Mouse (Mus musculus): ENCODE results near the gene Nans. TPM values are rescaled to one million over a fixed set of nuclear protein-coding genes. Genes with fewer than 3 reads are reported as not detected.

Gene Nans
- polyA plus RNA-seq, 1 experiment from 2014 or later, result 48.2 TPM

DNA sequence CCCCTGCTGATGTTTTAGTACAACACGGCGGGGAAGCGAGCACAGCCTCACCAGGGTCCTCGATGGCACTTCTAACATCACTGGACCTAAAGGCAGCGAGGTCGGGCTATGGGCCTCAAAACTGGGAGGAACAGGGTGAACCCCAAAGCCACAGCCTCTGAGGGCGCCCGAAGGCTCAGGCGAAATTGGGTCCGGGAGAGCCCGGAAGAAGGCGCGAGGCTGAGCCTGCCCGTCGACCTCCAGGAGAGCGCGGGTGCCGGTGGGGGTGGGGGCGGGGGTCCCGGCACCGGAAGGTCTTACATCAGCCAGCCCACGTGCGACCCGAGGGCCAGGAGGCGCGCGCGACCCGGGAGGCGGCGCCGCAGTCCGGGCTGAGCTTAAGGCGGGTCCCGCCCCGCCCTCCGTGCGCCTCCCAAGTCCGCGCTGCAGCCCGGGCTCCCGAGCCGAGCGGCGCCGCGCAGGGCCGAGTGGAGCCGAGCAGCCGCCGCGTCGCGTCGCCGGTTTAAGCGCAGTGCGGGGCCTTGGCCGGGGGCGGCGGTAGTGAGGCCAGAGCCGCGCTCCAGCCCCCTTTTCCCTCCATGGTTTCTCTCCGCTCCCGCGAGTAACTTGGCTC, 38.4 kb upstream of the Nans start, which contains the start of gene Anp32b:
TSS of gene Anp32b (plus strand) at position 384 of the 613 bp plus-strand sequence.
- TF ChIP-seq CTCF (IDR thresholded peaks at IDR 0.05) (peak; percentile 72), EP300 (IDR thresholded peaks at IDR 0.05) (no peak)
- WGBS, result 4% methylated on average over 36 of the region's 66 CpGs
- peak; percentile 96 for DNase-seq (ENCODE audit: low spot score)
- Histone ChIP-seq H3K4me3 (ENCODE audit: low read depth, low read length) (peak within 1 kb of the TSS; percentile 88), H3K27me3 (replicated peaks; ENCODE audit: insufficient read depth, low read length) (no peaks in the 10 kb centered on the region), H3K4me1 (ENCODE audit: insufficient read depth, low read depth, low read length) (peaks cover 27% of the 10 kb centered on the region; the same call in 1 of the 2 replicates), H3K9me3 (ENCODE audit: low read length) (no peaks in the 10 kb centered on the region), H3K4me2 (replicated peaks; ENCODE audit: low read depth, low read length) (peak within 1 kb of the TSS; percentile 70), H3K9ac (replicated peaks; ENCODE audit: low read depth) (peak within 1 kb of the TSS; percentile 67), H3K36me3 (ENCODE audit: insufficient read depth, low read length) (no peaks in the 10 kb centered on the region), H3K27ac (ENCODE audit: low read length) (peak within 1 kb of the TSS; percentile 95)
- peak; percentile 94 for ATAC-seq

DNA sequence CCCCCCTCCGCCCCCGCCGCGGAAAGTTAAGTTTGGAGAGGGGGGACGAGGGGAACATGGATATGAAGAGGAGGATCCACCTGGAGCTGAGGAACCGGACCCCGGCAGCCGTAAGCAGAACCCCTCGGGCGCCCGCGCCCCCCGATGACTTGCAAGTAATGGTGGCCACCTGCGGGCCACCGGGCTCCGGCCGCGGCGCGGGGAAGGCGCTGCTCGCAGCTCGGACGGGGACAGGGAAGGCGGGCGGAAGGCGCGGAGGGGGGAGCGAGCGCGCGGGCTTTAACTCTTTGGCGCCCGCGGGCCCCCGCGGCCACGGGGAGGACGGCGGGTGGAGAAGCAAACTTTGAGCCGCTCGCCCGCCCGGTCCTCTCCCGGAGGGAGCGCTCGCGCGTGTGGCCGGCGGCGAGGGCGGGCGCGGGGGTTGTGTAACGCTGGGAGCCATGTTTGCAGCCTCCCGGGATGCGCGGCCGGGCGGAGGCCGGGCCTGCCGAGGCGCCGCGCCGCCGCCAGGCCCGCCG, 37.7 kb upstream of the Nans start:
- Histone ChIP-seq H3K4me1 (ENCODE audit: insufficient read depth, low read depth, low read length) (peaks cover 32% of the 10 kb centered on the region; the same call in 1 of the 2 replicates), H3K27ac (ENCODE audit: low read length) (peak overlapping the region; percentile 95), H3K9me3 (ENCODE audit: low read length) (no peaks in the 10 kb centered on the region), H3K4me2 (replicated peaks; ENCODE audit: low read depth, low read length) (peak overlapping the region; percentile 70), H3K27me3 (replicated peaks; ENCODE audit: insufficient read depth, low read length) (no peaks in the 10 kb centered on the region), H3K4me3 (ENCODE audit: low read depth, low read length) (peak overlapping the region; percentile 88), H3K36me3 (ENCODE audit: insufficient read depth, low read length) (no peaks in the 10 kb centered on the region), H3K9ac (replicated peaks; ENCODE audit: low read depth) (peak overlapping the region; percentile 67)
- ATAC-seq (peak; percentile 52), DNase-seq (ENCODE audit: low spot score) (peak; percentile 71)
- WGBS, result under 1% methylated on average over 35 of the region's 70 CpGs
- TF ChIP-seq CTCF (IDR thresholded peaks at IDR 0.05), result no peak

DNA sequence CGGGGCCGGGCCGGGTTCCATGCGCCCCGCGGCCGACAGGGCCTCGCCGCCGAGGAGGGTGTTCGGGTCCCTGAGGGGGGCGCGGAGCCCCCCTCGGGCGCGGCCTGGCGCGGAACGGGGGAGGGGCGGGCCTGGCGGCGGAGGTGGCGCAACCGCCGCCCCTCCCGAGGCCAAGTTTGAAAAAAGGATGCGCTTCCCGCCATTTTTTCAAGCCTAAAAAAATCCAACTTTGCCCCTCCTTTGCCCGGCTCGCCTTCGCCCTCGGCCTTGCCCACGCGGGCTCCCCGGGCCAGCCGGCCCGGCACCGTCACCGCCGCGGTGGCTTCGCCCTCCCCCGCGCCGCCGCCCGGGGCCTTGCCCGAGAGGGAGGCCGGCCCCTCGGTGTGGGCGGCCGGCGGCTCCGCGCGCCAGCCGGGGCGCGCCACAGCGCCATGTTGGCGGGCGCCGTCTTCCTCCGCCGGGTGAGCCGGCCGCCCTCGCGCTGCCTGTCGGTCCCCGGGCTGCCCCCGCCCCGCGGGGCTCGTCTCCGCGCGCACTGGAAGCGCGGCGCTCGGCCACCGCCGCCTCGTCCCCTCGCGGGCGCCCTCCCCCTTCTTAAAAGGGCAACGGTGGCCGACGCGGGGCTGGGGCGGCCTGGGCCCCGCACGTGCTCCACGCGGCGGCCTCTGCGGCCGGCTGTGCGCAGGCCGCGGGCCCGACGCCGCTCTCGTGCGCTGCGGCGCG, 37.1 kb upstream of the Nans start:
- DNase-seq (ENCODE audit: low spot score), result peak; percentile 86
- peak overlapping the region; percentile 67 for H3K9ac ChIP-seq (replicated peaks; ENCODE audit: low read depth)
- peak; percentile 64 for ATAC-seq
- H3K4me2 ChIP-seq (replicated peaks; ENCODE audit: low read depth, low read length), result peak overlapping the region; percentile 70
- H3K9me3 ChIP-seq (ENCODE audit: low read length), result no peaks in the 10 kb centered on the region
- peaks cover 38% of the 10 kb centered on the region; the same call in 1 of the 2 replicates for H3K4me1 ChIP-seq (ENCODE audit: insufficient read depth, low read depth, low read length)
- H3K4me3 ChIP-seq (ENCODE audit: low read depth, low read length), result peak overlapping the region; percentile 88
- peak overlapping the region; percentile 95 for H3K27ac ChIP-seq (ENCODE audit: low read length)
- H3K36me3 ChIP-seq (ENCODE audit: insufficient read depth, low read length), result no peaks in the 10 kb centered on the region
- no peaks in the 10 kb centered on the region for H3K27me3 ChIP-seq (replicated peaks; ENCODE audit: insufficient read depth, low read length)
- TF ChIP-seq CTCF (IDR thresholded peaks at IDR 0.05), result no peak
- TF ChIP-seq EP300 (IDR thresholded peaks at IDR 0.05), result no peak
- under 1% methylated on average over 28 of the region's 111 CpGs for WGBS

DNA sequence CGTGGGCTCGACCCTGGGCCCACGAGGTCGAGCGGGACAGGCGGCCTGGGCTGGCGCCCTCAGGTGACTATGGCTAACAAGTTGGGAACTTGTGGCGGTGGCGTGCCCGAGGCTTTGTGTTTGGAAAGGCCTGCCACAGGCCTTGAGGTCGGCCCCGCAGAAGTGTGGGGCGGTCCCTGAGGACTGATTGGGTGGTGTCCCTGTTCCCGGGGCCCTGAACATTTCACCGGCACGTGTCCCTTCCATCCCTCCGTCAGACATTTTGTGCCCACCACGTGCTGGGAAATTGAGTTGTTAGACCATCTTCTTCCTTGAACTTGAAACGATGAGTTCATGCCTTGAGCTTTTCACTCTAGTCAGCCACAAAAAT, 36.6 kb upstream of the Nans start:
- H3K9ac ChIP-seq (replicated peaks; ENCODE audit: low read depth), result peak overlapping the region; percentile 67

DNA sequence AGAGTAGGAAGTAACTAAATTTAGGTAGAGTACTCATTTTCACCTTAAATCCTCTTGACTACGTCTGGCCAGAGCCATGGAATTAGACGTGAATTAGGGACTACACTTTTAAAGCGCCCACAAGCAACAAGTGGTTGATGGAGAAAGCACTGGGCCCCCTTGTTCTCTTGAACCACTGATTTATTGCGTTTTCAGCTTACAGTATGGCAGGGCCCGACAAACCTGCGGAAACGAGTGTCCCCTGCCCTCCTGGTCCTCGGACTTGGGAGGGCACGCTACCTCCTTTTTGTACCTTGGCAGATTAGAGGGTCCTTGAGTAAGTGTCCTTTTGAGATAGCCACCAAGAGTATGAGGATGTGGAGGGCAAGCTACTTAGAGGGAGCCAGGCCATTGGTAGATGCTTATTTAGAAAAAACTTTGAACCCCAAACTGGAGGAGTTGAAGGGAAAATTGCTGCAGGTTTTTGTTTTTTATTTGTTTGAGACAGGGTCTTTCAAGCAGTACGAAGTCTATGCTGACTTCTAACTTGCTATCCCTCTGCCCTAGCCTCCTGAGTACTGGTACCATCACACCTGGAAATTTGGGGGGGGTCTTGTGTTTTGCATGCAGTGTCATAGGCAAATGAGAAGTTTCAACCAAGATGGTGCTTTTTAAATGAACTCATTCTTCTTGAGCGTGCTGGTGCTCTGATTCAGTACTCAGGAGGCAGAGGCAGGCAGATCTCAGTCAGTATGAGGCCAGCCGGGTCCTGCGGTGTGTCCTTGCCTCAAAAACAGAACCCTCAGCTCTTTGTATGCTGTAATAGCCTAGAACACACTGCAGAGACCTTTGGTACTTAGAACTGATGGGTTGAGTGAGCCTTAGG, 36.0 kb upstream of the Nans start:
- DNase-seq (ENCODE audit: low spot score), result no peak
- no peak for ATAC-seq

More for the DNA sequence above, 36.6 kb upstream of the Nans start:
- Histone ChIP-seq H3K4me2 (replicated peaks; ENCODE audit: low read depth, low read length) (peak overlapping the region; percentile 70), H3K4me1 (ENCODE audit: insufficient read depth, low read depth, low read length) (peaks cover 40% of the 10 kb centered on the region; the same call in 1 of the 2 replicates), H3K27me3 (replicated peaks; ENCODE audit: insufficient read depth, low read length) (no peaks in the 10 kb centered on the region), H3K4me3 (ENCODE audit: low read depth, low read length) (peak overlapping the region; percentile 88), H3K36me3 (ENCODE audit: insufficient read depth, low read length) (no peaks in the 10 kb centered on the region), H3K27ac (ENCODE audit: low read length) (peak overlapping the region; percentile 95), H3K9me3 (ENCODE audit: low read length) (no peaks in the 10 kb centered on the region)
- 0% methylated on average over 17 of the region's 19 CpGs for WGBS
- TF ChIP-seq CTCF (IDR thresholded peaks at IDR 0.05) (no peak), EP300 (IDR thresholded peaks at IDR 0.05) (no peak)
- ATAC-seq (peak; percentile 17; the same call in 1 of the 2 replicates), DNase-seq (ENCODE audit: low spot score) (peak; percentile 76)

More for the DNA sequence above, 36.0 kb upstream of the Nans start:
- Histone ChIP-seq H3K9me3 (ENCODE audit: low read length) (no peaks in the 10 kb centered on the region), H3K27me3 (replicated peaks; ENCODE audit: insufficient read depth, low read length) (no peaks in the 10 kb centered on the region), H3K4me3 (ENCODE audit: low read depth, low read length) (peak overlapping the region; percentile 88), H3K4me1 (ENCODE audit: insufficient read depth, low read depth, low read length) (peaks cover 40% of the 10 kb centered on the region; the same call in 1 of the 2 replicates), H3K36me3 (ENCODE audit: insufficient read depth, low read length) (no peaks in the 10 kb centered on the region), H3K4me2 (replicated peaks; ENCODE audit: low read depth, low read length) (peak overlapping the region; percentile 70; the same call in 1 of the 2 replicates), H3K27ac (ENCODE audit: low read length) (0 out of 2 replicates have a peak overlapping the region, but pooled peaks have one; percentile 95), H3K9ac (replicated peaks; ENCODE audit: low read depth) (peak overlapping the region; percentile 67; the same call in 1 of the 2 replicates)
- TF ChIP-seq CTCF (IDR thresholded peaks at IDR 0.05) (no peak), EP300 (IDR thresholded peaks at IDR 0.05) (no peak)
- 32% methylated on average over 13 of the region's 13 CpGs for WGBS

Data from lung, postnatal 0 days (tissue).